Mouse (Mus musculus): Measurements from ENCODE around the gene Gm48552. TPM values are rescaled to one million over a fixed set of nuclear protein-coding genes. Genes with fewer than 3 reads are reported as not detected.
A peak's percentile ranks its signal among the peaks of the same experiment; 100 is the strongest.

Gm48552 gene
- polyA plus RNA-seq, 1 experiment from 2014 or later: 2.7 TPM

- no peaks in the 10 kb centered on the region for H3K9me3 ChIP-seq
- H3K4me1 ChIP-seq (replicated peaks): peaks cover 56% of the 10 kb centered on the region
- H3K4me2 ChIP-seq: peak overlapping the region; percentile 78
- no peak overlapping the region for H3K27ac ChIP-seq (replicated peaks)
- H3K4me3 ChIP-seq: peak overlapping the region; percentile 48
- WGBS: under 1% methylated on average over 36 of the region's 38 CpGs
- ATAC-seq (ENCODE audit: low FRiP score, low read depth): no peak
- H3K9ac ChIP-seq: peak overlapping the region; percentile 53
- no peaks in the 10 kb centered on the region for H3K36me3 ChIP-seq
- peaks cover 20% of the 10 kb centered on the region; the same call in 1 of the 2 replicates for H3K27me3 ChIP-seq
Measured at GRCm38 (mm10) chr10:81426897-81427296, 38.1 kb downstream of the Gm48552 start.

GRCm38 (mm10) chr10:81427327-81427726 is 38.5 kb downstream of the Gm48552 start:
- Histone ChIP-seq H3K36me3 (no peaks in the 10 kb centered on the region), H3K27me3 (peaks cover 20% of the 10 kb centered on the region; the same call in 1 of the 2 replicates), H3K9me3 (no peaks in the 10 kb centered on the region), H3K27ac (replicated peaks) (no peak overlapping the region), H3K4me2 (peak overlapping the region; percentile 78), H3K4me3 (peak overlapping the region; percentile 48), H3K9ac (no peak overlapping the region), H3K4me1 (replicated peaks) (peaks cover 56% of the 10 kb centered on the region)
- no peak for ATAC-seq (ENCODE audit: low FRiP score, low read depth)
- 25% methylated on average over 3 of the region's 3 CpGs for WGBS

GRCm38 (mm10) chr10:81427804-81428506 is 39.1 kb downstream of the Gm48552 start:
- Histone ChIP-seq H3K36me3 (no peaks in the 10 kb centered on the region), H3K9me3 (no peaks in the 10 kb centered on the region), H3K4me3 (no peak overlapping the region), H3K4me1 (replicated peaks) (peaks cover 61% of the 10 kb centered on the region), H3K9ac (no peak overlapping the region), H3K4me2 (no peak overlapping the region), H3K27ac (replicated peaks) (no peak overlapping the region), H3K27me3 (peaks cover 20% of the 10 kb centered on the region; the same call in 1 of the 2 replicates)
- no peak for ATAC-seq (ENCODE audit: low FRiP score, low read depth)
- 78% methylated on average over 8 of the region's 8 CpGs for WGBS

GRCm38 (mm10) chr10:81428507-81428870 is 39.7 kb downstream of the Gm48552 start:
- Histone ChIP-seq H3K36me3 (no peaks in the 10 kb centered on the region), H3K4me2 (no peak overlapping the region), H3K27ac (replicated peaks) (no peak overlapping the region), H3K27me3 (peaks cover 20% of the 10 kb centered on the region; the same call in 1 of the 2 replicates), H3K4me3 (no peak overlapping the region), H3K9me3 (no peaks in the 10 kb centered on the region), H3K4me1 (replicated peaks) (peaks cover 66% of the 10 kb centered on the region), H3K9ac (no peak overlapping the region)
- 87% methylated on average over 7 of the region's 7 CpGs for WGBS
- ATAC-seq (ENCODE audit: low FRiP score, low read depth): no peak

GRCm38 (mm10) chr10:81429092-81429491 is 40.3 kb downstream of the Gm48552 start:
- H3K9me3 ChIP-seq: no peaks in the 10 kb centered on the region
- peaks cover 69% of the 10 kb centered on the region for H3K4me1 ChIP-seq (replicated peaks)
- peak overlapping the region; percentile 69 for H3K4me2 ChIP-seq
- no peak for ATAC-seq (ENCODE audit: low FRiP score, low read depth)
- peaks cover 20% of the 10 kb centered on the region; the same call in 1 of the 2 replicates for H3K27me3 ChIP-seq
- no peak overlapping the region for H3K9ac ChIP-seq
- WGBS: 11% methylated on average over 2 of the region's 2 CpGs
- H3K4me3 ChIP-seq: peak overlapping the region; percentile 85
- H3K36me3 ChIP-seq: no peaks in the 10 kb centered on the region
- no peak overlapping the region for H3K27ac ChIP-seq (replicated peaks)

GRCm38 (mm10) chr10:81429605-81430061 is 40.8 kb downstream of the Gm48552 start:
- Histone ChIP-seq H3K4me3 (peak overlapping the region; percentile 85), H3K4me2 (peak overlapping the region; percentile 69), H3K36me3 (no peaks in the 10 kb centered on the region), H3K27ac (replicated peaks) (peak overlapping the region; percentile 95), H3K9me3 (no peaks in the 10 kb centered on the region), H3K9ac (peak overlapping the region; percentile 93), H3K4me1 (replicated peaks) (peaks cover 65% of the 10 kb centered on the region), H3K27me3 (peaks cover 20% of the 10 kb centered on the region; the same call in 1 of the 2 replicates)
- WGBS: under 1% methylated on average over 19 of the region's 20 CpGs
- ATAC-seq (ENCODE audit: low FRiP score, low read depth): peak; percentile 4; the same call in 1 of the 2 replicates

GRCm38 (mm10) chr10:81430141-81430830 is 41.5 kb downstream of the Gm48552 start:
- no peaks in the 10 kb centered on the region for H3K36me3 ChIP-seq
- peak overlapping the region; percentile 85 for H3K4me3 ChIP-seq
- H3K4me1 ChIP-seq (replicated peaks): peaks cover 65% of the 10 kb centered on the region
- peak overlapping the region; percentile 95 for H3K27ac ChIP-seq (replicated peaks)
- no peaks in the 10 kb centered on the region for H3K9me3 ChIP-seq
- H3K27me3 ChIP-seq: peaks cover 18% of the 10 kb centered on the region; the same call in 1 of the 2 replicates
- WGBS: under 1% methylated on average over 63 of the region's 89 CpGs
- peak; percentile 17 for ATAC-seq (ENCODE audit: low FRiP score, low read depth)
- H3K4me2 ChIP-seq: peak overlapping the region; percentile 69
- peak overlapping the region; percentile 93 for H3K9ac ChIP-seq

- H3K27me3 ChIP-seq: peaks cover 14% of the 10 kb centered on the region; the same call in 1 of the 2 replicates
- peak overlapping the region; percentile 69 for H3K4me2 ChIP-seq
- no peaks in the 10 kb centered on the region for H3K9me3 ChIP-seq
- peak; percentile 14; the same call in 1 of the 2 replicates for ATAC-seq (ENCODE audit: low FRiP score, low read depth)
- peak overlapping the region; percentile 95 for H3K27ac ChIP-seq (replicated peaks)
- WGBS: 1% methylated on average over 49 of the region's 70 CpGs
- H3K36me3 ChIP-seq: no peaks in the 10 kb centered on the region
- peak overlapping the region; percentile 85 for H3K4me3 ChIP-seq
- peak overlapping the region; percentile 93 for H3K9ac ChIP-seq
- peaks cover 59% of the 10 kb centered on the region for H3K4me1 ChIP-seq (replicated peaks)
Measured at GRCm38 (mm10) chr10:81430831-81431525, 42.2 kb downstream of the Gm48552 start.

GRCm38 (mm10) chr10:81431526-81432168 is 42.8 kb downstream of the Gm48552 start:
- ATAC-seq (ENCODE audit: low FRiP score, low read depth): no peak
- 13% methylated on average over 15 of the region's 15 CpGs for WGBS
- Histone ChIP-seq H3K27me3 (peaks cover 14% of the 10 kb centered on the region; the same call in 1 of the 2 replicates), H3K27ac (replicated peaks) (peak overlapping the region; percentile 95), H3K9ac (peak overlapping the region; percentile 93), H3K4me1 (replicated peaks) (peaks cover 53% of the 10 kb centered on the region), H3K9me3 (no peaks in the 10 kb centered on the region), H3K4me3 (peak overlapping the region; percentile 85), H3K36me3 (no peaks in the 10 kb centered on the region), H3K4me2 (peak overlapping the region; percentile 69)

GRCm38 (mm10) chr10:81432169-81432867 is 43.5 kb downstream of the Gm48552 start:
- H3K4me1 ChIP-seq (replicated peaks): peaks cover 46% of the 10 kb centered on the region
- H3K36me3 ChIP-seq: no peaks in the 10 kb centered on the region
- peaks cover 12% of the 10 kb centered on the region; the same call in 1 of the 2 replicates for H3K27me3 ChIP-seq
- H3K9ac ChIP-seq: peak overlapping the region; percentile 37
- WGBS: 63% methylated on average over 21 of the region's 21 CpGs
- ATAC-seq (ENCODE audit: low FRiP score, low read depth): peak; percentile 16
- H3K9me3 ChIP-seq: no peaks in the 10 kb centered on the region
- H3K27ac ChIP-seq (replicated peaks): peak overlapping the region; percentile 32; the same call in 1 of the 2 replicates
- peak overlapping the region; percentile 30 for H3K4me3 ChIP-seq
- peak overlapping the region; percentile 61 for H3K4me2 ChIP-seq

- Histone ChIP-seq H3K27me3 (0 out of 2 replicates have a peak, but pooled peaks cover 8% of the 10 kb centered on the region), H3K9ac (peak overlapping the region; percentile 37), H3K4me1 (replicated peaks) (peaks cover 44% of the 10 kb centered on the region), H3K4me2 (peak overlapping the region; percentile 61), H3K9me3 (no peaks in the 10 kb centered on the region), H3K36me3 (no peaks in the 10 kb centered on the region), H3K4me3 (peak overlapping the region; percentile 30), H3K27ac (replicated peaks) (peak overlapping the region; percentile 62)
- 5% methylated on average over 17 of the region's 17 CpGs for WGBS
- ATAC-seq (ENCODE audit: low FRiP score, low read depth): peak; percentile 90
Measured at GRCm38 (mm10) chr10:81432868-81433262, 44.1 kb downstream of the Gm48552 start.

Measured in hindbrain, embryonic 15.5 days (tissue).